Mouse (Mus musculus) heart, adult 2 months (tissue): ENCODE results near the gene Nfia.

Source experiments
- CTCF ChIP-seq: fragments of 200-600 bp; IDR thresholded peaks from 2 replicates; pipeline ENCODE4 v1.8.1; 2022; ENCODE audit warnings: antibody characterized with exemption, mild to moderate bottlenecking, moderate library complexity
- POLR2A ChIP-seq: fragments of 200-500 bp; IDR thresholded peaks from 2 replicates; pipeline ENCODE4 v1.6.1; 2011; ENCODE audit warnings: mild to moderate bottlenecking, low read depth, low read length, control low read depth; ENCODE audit not compliant: insufficient read depth

- TF ChIP-seq CTCF: no peak
- TF ChIP-seq POLR2A: no peak
These were observed 33.6 kb downstream of the Nfia start for GRCm38 (mm10) chr4:97805896-97806808.
